Mouse (Mus musculus) embryonic facial prominence, embryonic 14.5 days (tissue): ENCODE data around the gene Cdk2ap1. TPM values are rescaled to one million over a fixed set of nuclear protein-coding genes. Genes with fewer than 3 reads are reported as not detected.

Experiments used
- polyA plus RNA-seq: library from polyadenylated mRNA; unstranded; fragments of >200 nt; fragmentation: Nextera tagmentation; extraction: Ambion mirVana; gene quantifications from 2 replicates; pipeline ENCODE4 v1.2.1, GENCODE M21; 2014

Cdk2ap1 gene
- polyA plus RNA-seq, 1 experiment from 2014 or later, result 69.7 TPM

Other genes starting within 250 kb of the Cdk2ap1 start
- gene Arl6ip4, start 247.0 kb downstream of the Cdk2ap1 start, polyA plus RNA-seq, result 76.5 and 77.5 TPM in 2 replicates
- gene Pitpnm2, start 113.3 kb downstream of the Cdk2ap1 start, polyA plus RNA-seq, result 7.6 and 8.4 TPM in 2 replicates
- gene Mphosph9, start 35.1 kb downstream of the Cdk2ap1 start, polyA plus RNA-seq, result 9.3 and 10.2 TPM in 2 replicates
- gene 2810006K23Rik, start 35.0 kb downstream of the Cdk2ap1 start, polyA plus RNA-seq, result 9.3 and 10.4 TPM in 2 replicates
- gene Sbno1, start 62.9 kb upstream of the Cdk2ap1 start, polyA plus RNA-seq, result 62.7 and 66.5 TPM in 2 replicates
- 50.3 and 57.5 TPM in 2 replicates for gene Kmt5a, start 76.8 kb upstream of the Cdk2ap1 start, polyA plus RNA-seq
- gene Rilpl2, start 115.3 kb upstream of the Cdk2ap1 start, polyA plus RNA-seq, result 33.6 and 34.8 TPM in 2 replicates
- 11.0 and 11.4 TPM in 2 replicates for gene Snrnp35, start 120.1 kb upstream of the Cdk2ap1 start, polyA plus RNA-seq
- gene Rilpl1, start 168.3 kb upstream of the Cdk2ap1 start, polyA plus RNA-seq, result 27.0 and 29.6 TPM in 2 replicates
- gene Tmed2, start 177.6 kb upstream of the Cdk2ap1 start, polyA plus RNA-seq, result 612 and 629 TPM in 2 replicates
- 8.5 and 10.6 TPM in 2 replicates for gene Ddx55, start 189.8 kb upstream of the Cdk2ap1 start, polyA plus RNA-seq
- 74.6 and 74.9 TPM in 2 replicates for gene Eif2b1, start 216.0 kb upstream of the Cdk2ap1 start, polyA plus RNA-seq
- gene Gtf2h3, start 216.1 kb upstream of the Cdk2ap1 start, polyA plus RNA-seq, result 56.7 and 74.3 TPM in 2 replicates